Mouse (Mus musculus): ENCODE data around the gene Gpc6. TPM values are rescaled to one million over a fixed set of nuclear protein-coding genes. Genes with fewer than 3 reads are reported as not detected.
A peak's percentile ranks its signal among the peaks of the same experiment; 100 is the strongest.

Gpc6 gene
- polyA plus RNA-seq, 1 experiment from 2014 or later = 34.9 TPM

- H3K4me3 ChIP-seq (ENCODE audit: low read depth, low read length) = no peak overlapping the region
- no peaks in the 10 kb centered on the region for H3K4me1 ChIP-seq (ENCODE audit: control insufficient read depth, insufficient read depth, low read length)
- H3K27ac ChIP-seq (replicated peaks; ENCODE audit: low read depth, low read length) = no peak overlapping the region
- no peak overlapping the region for H3K4me2 ChIP-seq (ENCODE audit: low read depth, low read length)
- WGBS = 88% methylated on average over 6 of the region's 6 CpGs
- H3K9ac ChIP-seq (replicated peaks; ENCODE audit: low read length) = no peak overlapping the region
- no peaks in the 10 kb centered on the region for H3K36me3 ChIP-seq (replicated peaks; ENCODE audit: control insufficient read depth, insufficient read depth, low read depth, low read length)
- no peaks in the 10 kb centered on the region for H3K27me3 ChIP-seq (ENCODE audit: control insufficient read depth, insufficient read depth, low read length)
- DNase-seq (ENCODE audit: low spot score) (no peak), ATAC-seq (replicated peaks; ENCODE audit: insufficient number of reproducible peaks, low FRiP score, low TSS enrichment, low read depth) (no peak)
- no peaks in the 10 kb centered on the region for H3K9me3 ChIP-seq (replicated peaks; ENCODE audit: control insufficient read depth, low read length)
These were observed 600.0 kb downstream of the Gpc6 start for GRCm38 (mm10) chr14:117525133-117525532.

DNA sequence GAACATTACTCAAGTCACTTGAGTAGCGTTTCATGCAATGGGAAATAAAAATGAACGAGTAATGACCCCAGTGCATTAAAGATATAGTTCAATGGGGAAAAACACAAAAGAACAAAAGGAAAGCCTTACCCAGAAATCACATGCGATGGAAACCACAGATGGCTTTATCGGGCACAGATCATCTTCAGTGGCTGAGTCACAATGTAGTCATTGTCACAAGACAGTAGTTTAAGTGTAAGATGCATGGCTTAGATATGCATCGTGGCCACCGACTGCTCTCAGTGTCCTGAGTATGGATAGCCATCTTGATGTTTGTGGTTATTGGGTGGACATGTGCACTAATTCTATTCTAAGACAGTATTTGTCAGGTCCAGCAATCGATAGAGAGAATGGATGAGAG lies 601.9 kb downstream of the Gpc6 start:
- Histone ChIP-seq H3K27me3 (ENCODE audit: control insufficient read depth, insufficient read depth, low read length) (no peaks in the 10 kb centered on the region), H3K4me3 (ENCODE audit: low read depth, low read length) (no peak overlapping the region), H3K9me3 (replicated peaks; ENCODE audit: control insufficient read depth, low read length) (no peaks in the 10 kb centered on the region), H3K36me3 (replicated peaks; ENCODE audit: control insufficient read depth, insufficient read depth, low read depth, low read length) (no peaks in the 10 kb centered on the region), H3K27ac (replicated peaks; ENCODE audit: low read depth, low read length) (no peak overlapping the region), H3K9ac (replicated peaks; ENCODE audit: low read length) (no peak overlapping the region), H3K4me1 (ENCODE audit: control insufficient read depth, insufficient read depth, low read length) (no peaks in the 10 kb centered on the region), H3K4me2 (ENCODE audit: low read depth, low read length) (no peak overlapping the region)
- 90% methylated on average over 7 of the region's 7 CpGs for WGBS
- ATAC-seq (replicated peaks; ENCODE audit: insufficient number of reproducible peaks, low FRiP score, low TSS enrichment, low read depth) (no peak), DNase-seq (ENCODE audit: low spot score) (no peak)

- H3K4me2 ChIP-seq (ENCODE audit: low read depth, low read length) = no peak overlapping the region
- ATAC-seq (replicated peaks; ENCODE audit: insufficient number of reproducible peaks, low FRiP score, low TSS enrichment, low read depth) = no peak
- H3K27ac ChIP-seq (replicated peaks; ENCODE audit: low read depth, low read length) = no peak overlapping the region
- no peaks in the 10 kb centered on the region for H3K9me3 ChIP-seq (replicated peaks; ENCODE audit: control insufficient read depth, low read length)
- no peak for DNase-seq (ENCODE audit: low spot score)
- H3K4me3 ChIP-seq (ENCODE audit: low read depth, low read length) = no peak overlapping the region
- no peak overlapping the region for H3K9ac ChIP-seq (replicated peaks; ENCODE audit: low read length)
- 76% methylated on average over 3 of the region's 3 CpGs for WGBS
- no peaks in the 10 kb centered on the region for H3K4me1 ChIP-seq (ENCODE audit: control insufficient read depth, insufficient read depth, low read length)
- no peaks in the 10 kb centered on the region for H3K27me3 ChIP-seq (ENCODE audit: control insufficient read depth, insufficient read depth, low read length)
- H3K36me3 ChIP-seq (replicated peaks; ENCODE audit: control insufficient read depth, insufficient read depth, low read depth, low read length) = no peaks in the 10 kb centered on the region
These were observed 604.3 kb downstream of the Gpc6 start for GRCm38 (mm10) chr14:117529439-117529838.

DNA sequence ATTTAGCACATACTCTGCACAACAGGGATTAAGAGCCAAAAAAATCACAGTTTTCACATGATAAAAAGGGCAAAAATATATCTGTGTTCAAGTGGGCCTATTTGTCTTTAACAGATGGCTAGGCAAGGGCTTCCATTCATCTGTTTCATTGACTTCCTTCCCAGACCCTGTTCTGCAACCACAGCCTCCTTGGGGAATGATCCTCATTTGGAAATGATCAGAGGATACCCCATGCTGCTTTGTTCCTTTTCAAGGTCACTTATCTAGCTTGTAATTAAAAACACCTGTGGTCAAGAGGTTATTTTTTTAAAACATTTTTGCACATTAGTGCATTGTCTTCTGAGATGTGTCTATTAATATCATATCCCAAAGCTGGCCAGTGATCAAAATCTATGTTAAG lies 627.7 kb downstream of the Gpc6 start:
- ATAC-seq (replicated peaks; ENCODE audit: insufficient number of reproducible peaks, low FRiP score, low TSS enrichment, low read depth) (no peak), DNase-seq (ENCODE audit: low spot score) (peak; percentile 55)
- no peak overlapping the region for H3K9ac ChIP-seq (replicated peaks; ENCODE audit: low read length)
- no peaks in the 10 kb centered on the region for H3K4me1 ChIP-seq (ENCODE audit: control insufficient read depth, insufficient read depth, low read length)
- H3K4me3 ChIP-seq (ENCODE audit: low read depth, low read length) = no peak overlapping the region
- H3K9me3 ChIP-seq (replicated peaks; ENCODE audit: control insufficient read depth, low read length) = no peaks in the 10 kb centered on the region
- H3K27ac ChIP-seq (replicated peaks; ENCODE audit: low read depth, low read length) = no peak overlapping the region
- H3K36me3 ChIP-seq (replicated peaks; ENCODE audit: control insufficient read depth, insufficient read depth, low read depth, low read length) = no peaks in the 10 kb centered on the region
- H3K27me3 ChIP-seq (ENCODE audit: control insufficient read depth, insufficient read depth, low read length) = no peaks in the 10 kb centered on the region
- H3K4me2 ChIP-seq (ENCODE audit: low read depth, low read length) = no peak overlapping the region

- Histone ChIP-seq H3K4me1 (ENCODE audit: control insufficient read depth, insufficient read depth, low read length) (no peaks in the 10 kb centered on the region), H3K36me3 (replicated peaks; ENCODE audit: control insufficient read depth, insufficient read depth, low read depth, low read length) (no peaks in the 10 kb centered on the region), H3K9ac (replicated peaks; ENCODE audit: low read length) (no peak overlapping the region), H3K9me3 (replicated peaks; ENCODE audit: control insufficient read depth, low read length) (no peaks in the 10 kb centered on the region), H3K4me3 (ENCODE audit: low read depth, low read length) (no peak overlapping the region), H3K27ac (replicated peaks; ENCODE audit: low read depth, low read length) (no peak overlapping the region), H3K27me3 (ENCODE audit: control insufficient read depth, insufficient read depth, low read length) (no peaks in the 10 kb centered on the region), H3K4me2 (ENCODE audit: low read depth, low read length) (no peak overlapping the region)
- DNase-seq (ENCODE audit: low spot score) (no peak), ATAC-seq (replicated peaks; ENCODE audit: insufficient number of reproducible peaks, low FRiP score, low TSS enrichment, low read depth) (no peak)
- 79% methylated on average over 7 of the region's 7 CpGs for WGBS
These were observed 631.7 kb downstream of the Gpc6 start for GRCm38 (mm10) chr14:117556715-117557320.

- no peak for ATAC-seq (replicated peaks; ENCODE audit: insufficient number of reproducible peaks, low FRiP score, low TSS enrichment, low read depth)
- H3K4me2 ChIP-seq (ENCODE audit: low read depth, low read length) = no peak overlapping the region
- WGBS = 81% methylated on average over 4 of the region's 4 CpGs
- no peak overlapping the region for H3K27ac ChIP-seq (replicated peaks; ENCODE audit: low read depth, low read length)
- no peaks in the 10 kb centered on the region for H3K27me3 ChIP-seq (ENCODE audit: control insufficient read depth, insufficient read depth, low read length)
- H3K9me3 ChIP-seq (replicated peaks; ENCODE audit: control insufficient read depth, low read length) = no peaks in the 10 kb centered on the region
- H3K4me1 ChIP-seq (ENCODE audit: control insufficient read depth, insufficient read depth, low read length) = no peaks in the 10 kb centered on the region
- no peak for DNase-seq (ENCODE audit: low spot score)
- no peaks in the 10 kb centered on the region for H3K36me3 ChIP-seq (replicated peaks; ENCODE audit: control insufficient read depth, insufficient read depth, low read depth, low read length)
- H3K4me3 ChIP-seq (ENCODE audit: low read depth, low read length) = no peak overlapping the region
- H3K9ac ChIP-seq (replicated peaks; ENCODE audit: low read length) = no peak overlapping the region
These were observed 637.0 kb downstream of the Gpc6 start for GRCm38 (mm10) chr14:117562146-117562545.

DNA sequence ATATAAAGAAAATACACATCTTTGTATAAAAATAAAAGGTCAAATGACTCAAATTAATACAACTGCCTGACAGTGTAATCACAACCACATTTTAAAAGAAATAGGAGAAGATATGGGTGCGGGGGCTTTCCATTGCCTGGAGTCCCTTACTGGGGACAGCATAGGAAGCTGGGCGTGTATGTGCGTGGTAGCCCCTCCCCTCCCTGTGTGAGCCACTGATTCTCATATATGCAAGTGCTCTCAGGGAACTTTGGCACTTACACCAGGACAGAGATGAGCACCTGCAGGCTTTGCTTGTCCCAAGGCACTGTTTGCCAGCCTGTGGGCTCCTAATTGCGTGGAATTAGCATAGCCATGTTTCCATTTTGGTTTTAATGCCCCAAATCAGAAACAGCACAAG lies 644.2 kb downstream of the Gpc6 start:
- Histone ChIP-seq H3K4me3 (ENCODE audit: low read depth, low read length) (no peak overlapping the region), H3K27ac (replicated peaks; ENCODE audit: low read depth, low read length) (no peak overlapping the region), H3K27me3 (ENCODE audit: control insufficient read depth, insufficient read depth, low read length) (no peaks in the 10 kb centered on the region), H3K4me1 (ENCODE audit: control insufficient read depth, insufficient read depth, low read length) (no peaks in the 10 kb centered on the region), H3K4me2 (ENCODE audit: low read depth, low read length) (no peak overlapping the region), H3K36me3 (replicated peaks; ENCODE audit: control insufficient read depth, insufficient read depth, low read depth, low read length) (no peaks in the 10 kb centered on the region), H3K9me3 (replicated peaks; ENCODE audit: control insufficient read depth, low read length) (no peaks in the 10 kb centered on the region), H3K9ac (replicated peaks; ENCODE audit: low read length) (no peak overlapping the region)
- DNase-seq (ENCODE audit: low spot score) (peak; percentile 38), ATAC-seq (replicated peaks; ENCODE audit: insufficient number of reproducible peaks, low FRiP score, low TSS enrichment, low read depth) (no peak; the same call in 1 of the 2 replicates)
- 53% methylated on average over 4 of the region's 4 CpGs for WGBS

GRCm38 (mm10) chr14:117572213-117572612 lies 647.1 kb downstream of the Gpc6 start:
- Histone ChIP-seq H3K27ac (replicated peaks; ENCODE audit: low read depth, low read length) (no peak overlapping the region), H3K9me3 (replicated peaks; ENCODE audit: control insufficient read depth, low read length) (no peaks in the 10 kb centered on the region), H3K27me3 (ENCODE audit: control insufficient read depth, insufficient read depth, low read length) (no peaks in the 10 kb centered on the region), H3K4me2 (ENCODE audit: low read depth, low read length) (no peak overlapping the region), H3K4me1 (ENCODE audit: control insufficient read depth, insufficient read depth, low read length) (no peaks in the 10 kb centered on the region), H3K36me3 (replicated peaks; ENCODE audit: control insufficient read depth, insufficient read depth, low read depth, low read length) (no peaks in the 10 kb centered on the region), H3K9ac (replicated peaks; ENCODE audit: low read length) (no peak overlapping the region), H3K4me3 (ENCODE audit: low read depth, low read length) (no peak overlapping the region)
- 87% methylated on average over 8 of the region's 8 CpGs for WGBS
- no peak for ATAC-seq (replicated peaks; ENCODE audit: insufficient number of reproducible peaks, low FRiP score, low TSS enrichment, low read depth)
- no peak for DNase-seq (ENCODE audit: low spot score)

All from embryonic facial prominence, embryonic 11.5 days (tissue).